Mouse (Mus musculus) hindbrain, embryonic 12.5 days (tissue): Measurements from ENCODE around the gene Olfr487. TPM values are rescaled to one million over a fixed set of nuclear protein-coding genes. Genes with fewer than 3 reads are reported as not detected.
"Not testable (repeated sequence)": the region's sequence is repeated elsewhere in the genome, so short reads cannot be mapped to it uniquely, and the experiment has no call there.

Experiments used
- ATAC-seq: fragments of 200-750 bp; cut with Nextera tagmentation; 2 replicates; pipeline ENCODE4 v1.8.0; 2017; ENCODE audit warnings: moderate TSS enrichment; ENCODE audit not compliant: low FRiP score
- H3K27ac ChIP-seq: fragments of 300-500 bp; sonication (generic); 2 replicates; pipeline ENCODE4 v1.5.1; 2016; ENCODE audit warnings: mild to moderate bottlenecking
- H3K27me3 ChIP-seq: fragments of 300-500 bp; sonication (generic); 2 replicates; pipeline ENCODE4 v1.6.1; 2016; ENCODE audit warnings: mild to moderate bottlenecking
- H3K36me3 ChIP-seq: fragments of 300-500 bp; sonication (generic); 2 replicates; pipeline ENCODE4 v1.6.1; 2016; ENCODE audit warnings: mild to moderate bottlenecking
- H3K4me1 ChIP-seq: fragments of 300-500 bp; sonication (generic); 2 replicates; pipeline ENCODE4 v1.6.1; 2016
- H3K4me2 ChIP-seq: fragments of 300-500 bp; sonication (generic); replicated peaks from 2 replicates; pipeline ENCODE4 v1.6.1; 2016; ENCODE audit warnings: mild to moderate bottlenecking
- H3K4me3 ChIP-seq: fragments of 300-500 bp; sonication (generic); 2 replicates; pipeline ENCODE4 v1.5.1; 2016; ENCODE audit warnings: mild to moderate bottlenecking
- H3K9ac ChIP-seq: fragments of 300-500 bp; sonication (generic); 2 replicates; pipeline ENCODE4 v1.6.1; 2016; ENCODE audit warnings: mild to moderate bottlenecking, moderate library complexity
- H3K9me3 ChIP-seq: fragments of 300-500 bp; sonication (generic); replicated peaks from 2 replicates; pipeline ENCODE4 v1.6.1; 2016; ENCODE audit warnings: mild to moderate bottlenecking
- WGBS: fragments of 180-500 bp; shearing (Covaris S2); methylation state at CpG from one replicate; pipeline ENCODE4 v1.1.7; 2016; 5-methylcytosine and 5-hydroxymethylcytosine counted together
- polyA plus RNA-seq: library from polyadenylated mRNA; unstranded; fragments of >200 nt; fragmentation: Nextera tagmentation; extraction: Ambion mirVana; gene quantifications from 2 replicates; pipeline ENCODE4 v1.2.1, GENCODE M21; 2016

Gene Olfr487
- not detected in 2 replicates for polyA plus RNA-seq

- not testable (repeated sequence) for H3K27ac ChIP-seq, H3K27me3 ChIP-seq, H3K4me1 ChIP-seq, H3K4me2 ChIP-seq, ATAC-seq, H3K9me3 ChIP-seq, H3K9ac ChIP-seq, H3K4me3 ChIP-seq, H3K36me3 ChIP-seq
Observed at GRCm38 (mm10) chr7:108214536-108214935, at the start of gene Olfr487. TSS of gene Olfr487 (minus strand) at chr7:108214636.

- Histone ChIP-seq H3K36me3 (no peaks in the 10 kb centered on the region), H3K27me3 (no peaks in the 10 kb centered on the region), H3K4me1 (no peaks in the 10 kb centered on the region), H3K9me3 (no peaks in the 10 kb centered on the region), H3K9ac (no peak within 1 kb of the TSS), H3K27ac (no peak within 1 kb of the TSS), H3K4me2 (no peak within 1 kb of the TSS), H3K4me3 (no peak within 1 kb of the TSS)
- ATAC-seq = no peak
Observed at GRCm38 (mm10) chr7:108258247-108258646, 43.8 kb upstream of the Olfr487 start, which contains the start of gene Olfr488. TSS of gene Olfr488 (minus strand) at chr7:108258347.

GRCm38 (mm10) chr7:108233551-108233950 lies 19.1 kb upstream of the Olfr487 start:
- ATAC-seq = no peak
- Histone ChIP-seq H3K4me3 (no peak overlapping the region), H3K36me3 (no peaks in the 10 kb centered on the region), H3K4me2 (no peak overlapping the region), H3K9me3 (no peaks in the 10 kb centered on the region), H3K9ac (no peak overlapping the region), H3K27ac (no peak overlapping the region), H3K27me3 (no peaks in the 10 kb centered on the region), H3K4me1 (no peaks in the 10 kb centered on the region)
- WGBS = 73% methylated on average over 3 of the region's 3 CpGs

- no peaks in the 10 kb centered on the region for H3K4me1 ChIP-seq
- no peak overlapping the region for H3K4me3 ChIP-seq
- WGBS = 54% methylated on average over 6 of the region's 6 CpGs
- no peak for ATAC-seq
- H3K27ac ChIP-seq = no peak overlapping the region
- no peak overlapping the region for H3K9ac ChIP-seq
- no peaks in the 10 kb centered on the region for H3K27me3 ChIP-seq
- H3K36me3 ChIP-seq = no peaks in the 10 kb centered on the region
- no peaks in the 10 kb centered on the region for H3K9me3 ChIP-seq
- H3K4me2 ChIP-seq = no peak overlapping the region
Observed at GRCm38 (mm10) chr7:108196938-108197337, 17.5 kb downstream of the Olfr487 start.

- 62% methylated on average over 3 of the region's 3 CpGs for WGBS
- H3K9ac ChIP-seq, H3K9me3 ChIP-seq, H3K4me3 ChIP-seq, H3K4me2 ChIP-seq, H3K27me3 ChIP-seq, H3K27ac ChIP-seq, H3K36me3 ChIP-seq, H3K4me1 ChIP-seq, ATAC-seq: not testable (repeated sequence)
Observed at GRCm38 (mm10) chr7:108196337-108196736, 18.1 kb downstream of the Olfr487 start.

GRCm38 (mm10) chr7:108192714-108193113 lies 21.7 kb downstream of the Olfr487 start:
- H3K27ac ChIP-seq, ATAC-seq, H3K4me3 ChIP-seq, H3K4me2 ChIP-seq, H3K4me1 ChIP-seq, H3K9me3 ChIP-seq, H3K9ac ChIP-seq, H3K27me3 ChIP-seq, H3K36me3 ChIP-seq: not testable (repeated sequence)
- 33% methylated on average over 1 of the region's 1 CpGs for WGBS

- WGBS = 40% methylated on average over 2 of the region's 2 CpGs
- not testable (repeated sequence) for H3K27ac ChIP-seq, ATAC-seq, H3K4me3 ChIP-seq, H3K9ac ChIP-seq, H3K36me3 ChIP-seq, H3K27me3 ChIP-seq, H3K4me1 ChIP-seq, H3K4me2 ChIP-seq, H3K9me3 ChIP-seq
Observed at GRCm38 (mm10) chr7:108191196-108191595, 23.2 kb downstream of the Olfr487 start.

GRCm38 (mm10) chr7:108185237-108185636 lies 29.2 kb downstream of the Olfr487 start:
- not testable (repeated sequence) for H3K27me3 ChIP-seq, H3K4me3 ChIP-seq, H3K9ac ChIP-seq, H3K4me2 ChIP-seq, ATAC-seq, H3K27ac ChIP-seq, H3K36me3 ChIP-seq, H3K4me1 ChIP-seq, H3K9me3 ChIP-seq
- 95% methylated on average over 2 of the region's 2 CpGs for WGBS

- H3K36me3 ChIP-seq, H3K9ac ChIP-seq, H3K4me1 ChIP-seq, H3K9me3 ChIP-seq, H3K27ac ChIP-seq, H3K27me3 ChIP-seq, H3K4me3 ChIP-seq, H3K4me2 ChIP-seq, ATAC-seq: not testable (repeated sequence)
- WGBS = 74% methylated on average over 3 of the region's 3 CpGs
Observed at GRCm38 (mm10) chr7:108184401-108184800, 30.0 kb downstream of the Olfr487 start.

- H3K4me3 ChIP-seq, H3K4me1 ChIP-seq, ATAC-seq, H3K9ac ChIP-seq, H3K4me2 ChIP-seq, H3K9me3 ChIP-seq, H3K36me3 ChIP-seq, H3K27me3 ChIP-seq, H3K27ac ChIP-seq: not testable (repeated sequence)
- 94% methylated on average over 1 of the region's 1 CpGs for WGBS
Observed at GRCm38 (mm10) chr7:108172642-108173041, 41.8 kb downstream of the Olfr487 start, which contains the start of gene Olfr486. TSS of gene Olfr486 (minus strand) at chr7:108172742.

- no peak within 1 kb of the TSS for H3K4me2 ChIP-seq
- no peak within 1 kb of the TSS for H3K4me3 ChIP-seq
- no peak for ATAC-seq
- H3K36me3 ChIP-seq = no peaks in the 10 kb centered on the region
- H3K9ac ChIP-seq = no peak within 1 kb of the TSS
- H3K9me3 ChIP-seq = no peaks in the 10 kb centered on the region
- H3K4me1 ChIP-seq = no peaks in the 10 kb centered on the region
- H3K27ac ChIP-seq = no peak within 1 kb of the TSS
- no peaks in the 10 kb centered on the region for H3K27me3 ChIP-seq
Observed at GRCm38 (mm10) chr7:108159771-108160170, 54.7 kb downstream of the Olfr487 start, which contains the start of gene Olfr485. TSS of gene Olfr485 (minus strand) at chr7:108159871.
